Comparison of ENCODE assay signal across 8 mouse cellular contexts in the genomic region with DNA sequence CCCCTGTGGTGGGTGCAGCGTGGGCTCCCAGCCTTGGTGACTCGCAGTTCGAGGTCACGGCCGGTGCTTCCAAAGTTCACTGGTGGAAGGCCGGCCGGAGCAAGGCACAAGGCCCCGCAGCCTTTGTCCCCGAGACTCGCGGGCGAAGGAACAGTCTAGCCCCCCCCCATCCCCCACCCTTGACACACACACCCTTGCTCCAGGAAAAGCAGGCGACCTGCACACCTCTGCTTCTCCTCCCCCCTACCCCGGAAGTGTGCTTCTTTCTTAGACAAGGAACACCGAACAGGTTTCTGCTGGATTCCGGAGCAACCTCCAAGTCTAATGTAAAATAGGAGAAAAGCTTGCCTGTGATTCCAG. TPM values are rescaled to one million over a fixed set of nuclear protein-coding genes. Genes with fewer than 3 reads are reported as not detected.
DNase-seq lines count a peak whose midpoint lies in the region; ATAC-seq lines count a peak whose summit lies in the region.

No protein-coding gene starts in this region.

- peaks cover 17% of the 10 kb centered on the region; the same call in 1 of the 2 replicates for H3K27me3 ChIP-seq in heart, embryonic 15.5 days
- 0 out of 2 replicates have a peak, but pooled peaks cover 6% of the 10 kb centered on the region for H3K27me3 ChIP-seq in intestine, embryonic 16.5 days (replicated peaks; ENCODE audit: control insufficient read depth, insufficient read depth, low read length)
- peaks cover 18% of the 10 kb centered on the region; the same call in 1 of the 2 replicates for H3K27me3 ChIP-seq in lung, embryonic 15.5 days

- peaks cover 33% of the 10 kb centered on the region for H3K4me1 ChIP-seq in heart, embryonic 15.5 days (replicated peaks)
- H3K4me1 ChIP-seq in intestine, embryonic 16.5 days (ENCODE audit: control insufficient read depth, insufficient read depth, low read length), result peaks cover 5% of the 10 kb centered on the region; the same call in 1 of the 2 replicates
- H3K4me1 ChIP-seq in lung, embryonic 15.5 days, result peaks cover 23% of the 10 kb centered on the region

- peak overlapping the region; percentile 67 for H3K9ac ChIP-seq in heart, embryonic 15.5 days
- peak overlapping the region; percentile 73; the same call in 1 of the 2 replicates for H3K9ac ChIP-seq in intestine, embryonic 16.5 days (ENCODE audit: low read depth, low read length)
- peak overlapping the region; percentile 37 for H3K9ac ChIP-seq in lung, embryonic 15.5 days

- H3K27ac ChIP-seq in heart, embryonic 15.5 days, result peak overlapping the region; percentile 60
- peak overlapping the region; percentile 91 for H3K27ac ChIP-seq in intestine, embryonic 16.5 days (ENCODE audit: low read length)
- H3K27ac ChIP-seq in lung, embryonic 15.5 days, result peak overlapping the region; percentile 88

- no peak for DNase-seq in heart, postnatal 4 days
- DNase-seq in embryo, embryonic 11 days, result peak; percentile 61
- DNase-seq in thymus, postnatal 14 days, result peak; percentile 58
- DNase-seq in left cerebral cortex, adult 11 months (ENCODE audit: low spot score), result no peak
- DNase-seq in left cerebral cortex, adult 18-20 months (ENCODE audit: low spot score in 2 of 2), result no peak

- H3K9me3 ChIP-seq in heart, embryonic 15.5 days (replicated peaks), result no peaks in the 10 kb centered on the region
- H3K9me3 ChIP-seq in intestine, embryonic 16.5 days (ENCODE audit: control insufficient read depth, low read length), result no peaks in the 10 kb centered on the region
- no peaks in the 10 kb centered on the region for H3K9me3 ChIP-seq in lung, embryonic 15.5 days

- H3K4me2 ChIP-seq in heart, embryonic 15.5 days, result peak overlapping the region; percentile 99
- H3K4me2 ChIP-seq in intestine, embryonic 16.5 days (ENCODE audit: low read depth, low read length), result peak overlapping the region; percentile 94
- peak overlapping the region; percentile 95 for H3K4me2 ChIP-seq in lung, embryonic 15.5 days

- H3K36me3 ChIP-seq in heart, embryonic 15.5 days, result no peaks in the 10 kb centered on the region
- H3K36me3 ChIP-seq in intestine, embryonic 16.5 days (ENCODE audit: control insufficient read depth, insufficient read depth, low read length), result no peaks in the 10 kb centered on the region
- no peaks in the 10 kb centered on the region for H3K36me3 ChIP-seq in lung, embryonic 15.5 days

- H3K4me3 ChIP-seq in heart, embryonic 15.5 days, result peak overlapping the region; percentile 85
- H3K4me3 ChIP-seq in intestine, embryonic 16.5 days (ENCODE audit: low read length), result peak overlapping the region; percentile 80
- H3K4me3 ChIP-seq in lung, embryonic 15.5 days, result peak overlapping the region; percentile 55

- no peak for ATAC-seq in heart, embryonic 15.5 days (replicated peaks; ENCODE audit: insufficient number of reproducible peaks, insufficient read depth, low FRiP score, low read depth)
- ATAC-seq in intestine, embryonic 16.5 days, result peak; percentile 83
- peak; percentile 27; the same call in 1 of the 2 replicates for ATAC-seq in lung, embryonic 15.5 days (ENCODE audit: borderline replicate concordance, extremely low read depth, low FRiP score, low TSS enrichment)

- 2% methylated on average over 16 of the region's 16 CpGs for WGBS in heart, embryonic 15.5 days
- WGBS in intestine, embryonic 16.5 days, result 4% methylated on average over 16 of the region's 16 CpGs
- WGBS in lung, embryonic 15.5 days, result 4% methylated on average over 16 of the region's 16 CpGs

RNA-seq across cellular contexts. Expression of a gene that starts 0.4 kb away (rescaled TPM):
- polyA plus RNA-seq in heart, embryonic 15.5 days (2015; fragmentation: Nextera tagmentation; extraction: Ambion mirVana), result 32.7 and 41.7 TPM in 2 replicates
- total RNA-seq in heart, postnatal 4 days (2021), result 10 to 100 TPM; 19.5 to 24.9 TPM
- polyA plus RNA-seq in intestine, embryonic 16.5 days (2015; fragmentation: Nextera tagmentation; extraction: Ambion mirVana), result 18.7 and 24.3 TPM in 2 replicates
- 12.1 and 15.1 TPM in 2 replicates for polyA plus RNA-seq in lung, embryonic 15.5 days (2015; fragmentation: Nextera tagmentation; extraction: Ambion mirVana)
- total RNA-seq in left cerebral cortex, adult 18-20 months (2021), result 10 to 100 TPM; 18.7 to 21.5 TPM

RNA-seq across cellular contexts. Expression of a gene that starts 25.4 kb away (rescaled TPM):
- 489 and 502 TPM in 2 replicates for polyA plus RNA-seq in heart, embryonic 15.5 days (2015; fragmentation: Nextera tagmentation; extraction: Ambion mirVana)
- 100 to 1,000 TPM; 450 to 451 TPM for total RNA-seq in heart, postnatal 4 days (2021)
- 744 and 753 TPM in 2 replicates for polyA plus RNA-seq in intestine, embryonic 16.5 days (2015; fragmentation: Nextera tagmentation; extraction: Ambion mirVana)
- 732 and 837 TPM in 2 replicates for polyA plus RNA-seq in lung, embryonic 15.5 days (2015; fragmentation: Nextera tagmentation; extraction: Ambion mirVana)
- total RNA-seq in left cerebral cortex, adult 18-20 months (2021), result 100 to 1,000 TPM; 203 to 223 TPM

Comparison
In these comparisons a context has a peak if more than half of its experiments do, and no peak if none do; other contexts are left out.
1. DNase-seq: peak in embryo, embryonic 11 days (single experiment) and thymus, postnatal 14 days (single experiment); none in heart, postnatal 4 days (single experiment), left cerebral cortex, adult 11 months (single experiment) and left cerebral cortex, adult 18-20 months (0 of 2).
2. Peak in every context shown above with its lines, with median percentiles within 50 percentile points of each other: H3K27ac ChIP-seq, H3K4me2 ChIP-seq, H3K4me3 ChIP-seq and H3K9ac ChIP-seq.